Mouse (Mus musculus) erythroblast, embryonic 14.5 days (primary cell): ENCODE measurements at regions not wholly inside any gene's neighbourhood (a gene's known extent, or its start where the extent isn't known, plus 50 kb on each side); places are given as distances from the start of the nearest gene placed in this dataset.

Experiments used
- H3K27me3 ChIP-seq: 2 replicates; pipeline ENCODE4 v1.6.1; 2012; ENCODE audit warnings: inconsistent platforms; ENCODE audit not compliant: control insufficient read depth
- H3K36me3 ChIP-seq: 2 replicates; pipeline ENCODE4 v1.6.1; 2012; ENCODE audit warnings: mild to moderate bottlenecking, inconsistent platforms; ENCODE audit not compliant: control insufficient read depth
- H3K4me1 ChIP-seq: 2 replicates; pipeline ENCODE4 v1.6.1; 2012; ENCODE audit warnings: inconsistent platforms; ENCODE audit not compliant: control insufficient read depth
- H3K4me3 ChIP-seq: replicated peaks from 2 replicates; pipeline ENCODE3; 2012; ENCODE audit warnings: moderate library complexity, mild to moderate bottlenecking, inconsistent platforms
- H3K9me3 ChIP-seq: 2 replicates; pipeline ENCODE4 v1.6.1; 2012; ENCODE audit warnings: low read length, inconsistent platforms, mixed read lengths; ENCODE audit not compliant: control insufficient read depth
- GATA1 ChIP-seq: IDR thresholded peaks from 2 replicates; pipeline ENCODE4 v1.6.1; 2012; ENCODE audit warnings: low read length, inconsistent platforms, mixed read lengths
- TAL1 ChIP-seq: IDR thresholded peaks from 3 replicates; pipeline ENCODE4 v1.6.1; 2012; ENCODE audit warnings: low read length, inconsistent platforms, mixed read lengths

DNA sequence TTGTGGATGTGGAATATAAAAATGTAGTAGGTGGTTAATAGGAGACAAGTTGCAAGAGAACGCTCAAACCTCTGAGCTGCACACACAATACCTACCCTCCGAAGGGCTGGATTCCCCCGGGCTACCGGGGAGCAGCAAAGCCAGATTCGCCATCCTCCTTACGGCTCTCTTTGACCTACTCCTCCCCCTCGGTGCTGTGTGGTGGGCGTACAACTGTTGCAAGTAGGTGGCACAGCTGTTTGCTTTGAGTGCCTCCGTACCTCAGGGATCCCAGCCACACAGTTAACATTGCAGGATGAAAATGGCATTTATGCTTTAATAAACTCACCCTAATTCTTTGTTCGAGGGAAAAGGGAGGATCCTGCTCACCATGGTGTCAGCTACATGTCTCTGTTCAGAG, 321.6 kb upstream of the Tbc1d5 start:
- Histone ChIP-seq H3K9me3 (no peaks in the 10 kb centered on the region), H3K27me3 (no peaks in the 10 kb centered on the region), H3K36me3 (no peaks in the 10 kb centered on the region), H3K4me3 (no peak overlapping the region), H3K4me1 (no peaks in the 10 kb centered on the region)
- no peak for TF ChIP-seq GATA1
- no peak for TF ChIP-seq TAL1

DNA sequence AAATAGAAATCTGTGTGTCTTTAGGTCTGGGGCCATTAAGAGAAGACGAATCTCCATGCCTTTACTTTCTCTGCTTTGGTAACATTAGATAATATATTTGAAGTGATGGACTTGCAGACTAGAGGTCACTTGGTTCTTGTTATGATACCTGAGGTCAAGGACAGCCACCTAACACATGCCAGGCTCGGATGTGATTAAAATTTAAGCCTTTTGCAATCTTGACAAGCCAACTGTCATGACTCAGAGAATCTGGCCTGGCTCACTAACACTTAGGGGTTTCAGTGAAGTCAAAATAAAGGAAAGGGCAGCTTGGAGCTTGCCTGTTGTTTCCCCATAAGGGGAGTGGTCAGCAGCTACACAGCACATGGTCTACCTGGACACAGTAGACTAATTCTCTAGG, 320.4 kb upstream of the Tbc1d5 start:
- Histone ChIP-seq H3K4me1 (no peaks in the 10 kb centered on the region), H3K27me3 (no peaks in the 10 kb centered on the region), H3K36me3 (no peaks in the 10 kb centered on the region), H3K4me3 (no peak overlapping the region), H3K9me3 (no peaks in the 10 kb centered on the region)
- no peak for TF ChIP-seq GATA1
- no peak for TF ChIP-seq TAL1

DNA sequence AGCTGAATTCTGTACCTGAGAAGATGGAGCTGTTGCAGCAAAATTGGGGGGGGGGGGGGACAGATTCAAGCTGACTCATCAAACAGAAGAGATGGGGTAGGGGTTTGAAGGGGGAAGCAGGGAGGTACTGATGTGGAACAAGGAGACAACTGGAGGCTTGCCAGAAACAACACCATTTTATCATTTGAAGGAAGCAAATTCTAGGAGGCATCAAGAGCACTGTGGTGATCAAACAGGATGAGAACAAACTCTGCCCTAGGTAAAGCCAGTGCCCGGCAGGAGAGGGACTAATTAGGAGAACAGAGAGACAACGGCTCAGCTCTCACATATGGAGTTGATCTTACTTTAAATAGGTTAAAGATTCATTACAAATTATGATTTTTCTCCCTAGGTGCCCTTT, 315.9 kb upstream of the Tbc1d5 start:
- no peaks in the 10 kb centered on the region for H3K36me3 ChIP-seq
- H3K9me3 ChIP-seq: no peaks in the 10 kb centered on the region
- TF ChIP-seq TAL1 (no peak), GATA1 (no peak)
- no peaks in the 10 kb centered on the region for H3K27me3 ChIP-seq
- H3K4me3 ChIP-seq: no peak overlapping the region
- H3K4me1 ChIP-seq: no peaks in the 10 kb centered on the region

DNA sequence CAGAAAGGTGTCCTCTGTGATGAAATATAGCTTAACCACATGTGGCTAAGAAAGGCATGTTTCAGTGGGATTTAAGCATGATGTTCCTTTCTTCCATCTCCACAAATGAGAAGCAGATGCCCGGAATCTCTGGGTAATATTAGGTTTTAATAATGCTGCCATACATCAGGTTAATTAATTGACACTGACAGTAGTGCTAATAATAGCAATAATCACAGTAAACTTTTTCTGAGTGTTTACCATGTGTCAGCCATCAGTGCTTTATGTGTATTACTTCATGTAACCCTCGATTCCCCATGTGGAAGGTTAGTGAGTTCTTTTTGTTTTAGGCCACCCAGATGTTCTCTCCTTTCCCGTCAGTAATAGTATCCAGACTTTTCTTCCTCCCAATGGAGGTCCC, 310.2 kb upstream of the Tbc1d5 start:
- Histone ChIP-seq H3K9me3 (no peaks in the 10 kb centered on the region), H3K4me1 (no peaks in the 10 kb centered on the region), H3K27me3 (no peaks in the 10 kb centered on the region), H3K36me3 (no peaks in the 10 kb centered on the region), H3K4me3 (no peak overlapping the region)
- TF ChIP-seq TAL1 (no peak), GATA1 (no peak)

DNA sequence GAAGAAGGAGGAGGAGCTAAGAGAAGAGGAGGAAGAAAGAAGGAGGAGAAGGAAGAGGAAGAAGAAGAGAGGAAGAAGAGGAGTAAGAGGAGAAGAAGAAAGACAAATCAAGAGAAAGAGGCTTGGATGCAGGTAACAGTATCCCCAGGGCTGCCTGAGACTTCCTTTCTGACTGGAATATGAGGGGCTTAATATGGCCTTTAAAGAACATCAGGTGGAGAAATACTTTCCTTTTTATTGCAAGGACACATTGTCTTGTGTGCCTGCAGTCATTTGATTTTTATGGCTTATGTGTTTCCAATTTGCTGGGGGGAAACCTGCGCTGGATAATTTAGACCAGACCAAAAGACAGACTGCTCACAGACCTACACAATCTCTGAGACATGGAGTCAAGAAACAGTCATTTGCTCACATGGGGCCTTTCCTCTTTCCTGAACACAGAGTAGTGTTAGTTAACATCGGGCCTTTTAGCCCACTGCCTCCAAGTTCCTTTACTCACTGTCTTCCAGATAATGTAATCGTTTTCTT, 308.8 kb upstream of the Tbc1d5 start:
- no peaks in the 10 kb centered on the region for H3K36me3 ChIP-seq
- TF ChIP-seq GATA1: no peak
- no peak for TF ChIP-seq TAL1
- H3K9me3 ChIP-seq: no peaks in the 10 kb centered on the region
- no peak overlapping the region for H3K4me3 ChIP-seq
- H3K27me3 ChIP-seq: no peaks in the 10 kb centered on the region
- H3K4me1 ChIP-seq: no peaks in the 10 kb centered on the region

DNA sequence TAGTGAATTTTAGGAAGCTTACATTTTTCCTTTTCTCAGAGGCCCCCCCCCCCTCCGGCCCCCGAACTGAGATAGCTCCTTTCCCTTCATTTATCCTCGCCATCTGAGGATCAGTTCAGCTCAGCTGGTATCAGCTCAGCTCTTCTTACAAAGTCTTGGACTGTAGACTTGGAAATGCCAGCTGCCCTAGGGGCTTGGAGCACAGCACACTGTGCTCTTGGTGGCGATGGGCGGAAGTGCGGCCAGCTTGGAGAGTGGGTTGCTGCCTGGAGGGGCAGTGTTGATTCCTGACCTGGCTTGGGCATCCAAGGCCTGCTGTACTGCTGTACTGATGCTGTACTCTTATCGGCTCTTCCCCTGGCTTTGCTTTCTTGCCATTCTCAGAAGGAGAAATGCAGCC, 298.7 kb upstream of the Tbc1d5 start:
- Histone ChIP-seq H3K9me3 (no peaks in the 10 kb centered on the region), H3K27me3 (no peaks in the 10 kb centered on the region), H3K4me3 (no peak overlapping the region), H3K4me1 (no peaks in the 10 kb centered on the region), H3K36me3 (no peaks in the 10 kb centered on the region)
- TF ChIP-seq TAL1 (no peak), GATA1 (no peak)

DNA sequence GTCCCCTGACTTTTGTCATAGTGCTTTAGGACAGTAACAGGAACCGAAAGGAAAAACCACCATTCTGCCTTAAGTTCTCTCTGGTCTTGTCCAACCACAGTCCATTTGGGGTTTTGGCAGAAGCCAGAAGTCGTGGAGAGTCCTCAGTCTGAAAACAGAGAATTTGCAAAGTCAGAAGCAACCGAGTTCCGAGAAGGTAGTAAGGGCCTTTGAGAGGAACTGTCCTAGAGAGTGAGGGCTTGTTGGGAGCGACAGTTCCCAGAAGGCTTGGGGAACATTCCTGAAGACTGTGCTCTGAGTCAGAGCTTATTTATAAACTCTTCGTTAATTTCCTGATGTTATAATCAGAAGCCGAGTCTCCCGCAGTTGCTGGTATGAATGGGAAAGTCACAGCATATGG, 298.3 kb upstream of the Tbc1d5 start:
- Histone ChIP-seq H3K36me3 (no peaks in the 10 kb centered on the region), H3K27me3 (no peaks in the 10 kb centered on the region), H3K4me1 (no peaks in the 10 kb centered on the region), H3K9me3 (no peaks in the 10 kb centered on the region), H3K4me3 (no peak overlapping the region)
- TF ChIP-seq GATA1 (no peak), TAL1 (no peak)

DNA sequence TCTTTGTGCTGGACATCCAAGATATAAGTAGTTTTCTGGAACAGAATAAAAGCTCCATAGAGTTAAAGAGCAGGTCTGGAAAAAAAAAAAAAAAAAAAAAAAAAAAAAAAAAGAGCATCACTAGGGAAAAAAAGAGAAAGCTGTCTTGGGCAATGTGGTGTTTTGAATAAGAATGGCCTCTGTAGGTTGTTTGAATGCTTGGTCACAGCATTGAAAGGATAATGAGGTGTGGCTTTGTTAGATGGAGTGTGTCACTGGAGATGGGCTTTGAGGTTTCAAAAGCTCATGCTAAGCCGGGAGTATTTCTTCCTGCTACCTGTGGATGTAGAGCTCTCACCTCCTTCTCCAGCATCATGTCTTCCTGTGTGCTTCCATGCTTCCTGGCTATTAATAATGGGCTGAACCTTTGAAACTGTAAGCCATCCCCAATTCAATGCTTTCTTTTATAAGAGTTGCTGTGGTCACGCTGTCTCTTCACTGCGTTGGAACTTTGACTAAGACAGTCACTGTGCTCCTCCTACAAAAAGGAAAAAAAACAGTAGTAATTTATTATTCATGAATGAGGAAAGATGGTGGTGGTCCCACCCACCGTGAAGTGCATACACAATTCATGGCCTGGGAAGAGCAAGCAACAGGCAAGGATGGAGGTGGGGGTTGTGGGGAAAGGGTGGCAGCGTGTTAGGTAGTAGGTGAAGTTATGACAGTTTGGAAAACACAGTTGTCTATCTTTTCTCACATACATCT, 283.2 kb upstream of the Tbc1d5 start:
- no peak for TF ChIP-seq GATA1
- no peak for TF ChIP-seq TAL1
- H3K4me1 ChIP-seq: no peaks in the 10 kb centered on the region
- H3K4me3 ChIP-seq: no peak overlapping the region
- H3K36me3 ChIP-seq: no peaks in the 10 kb centered on the region
- H3K9me3 ChIP-seq: no peaks in the 10 kb centered on the region
- no peaks in the 10 kb centered on the region for H3K27me3 ChIP-seq

DNA sequence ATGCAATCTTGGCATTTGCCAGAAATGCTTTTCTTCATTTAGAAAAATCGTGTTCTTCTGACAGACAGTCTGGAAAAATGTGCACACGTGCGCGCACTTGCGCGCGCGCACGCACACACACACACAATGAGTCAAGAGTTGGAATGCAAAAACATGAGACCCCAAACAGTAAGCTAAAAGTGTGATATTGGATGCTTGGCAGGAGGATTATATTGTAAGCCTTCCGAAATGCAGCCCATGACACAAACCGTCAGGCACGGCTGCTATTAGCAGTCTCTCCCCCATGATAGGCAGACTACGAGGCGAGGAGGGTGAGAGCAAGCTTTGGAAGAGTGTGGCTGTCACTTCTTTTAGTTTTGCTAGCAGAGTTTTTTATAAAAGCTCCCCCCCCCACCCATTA, 282.1 kb upstream of the Tbc1d5 start:
- Histone ChIP-seq H3K4me3 (no peak overlapping the region), H3K4me1 (no peaks in the 10 kb centered on the region), H3K27me3 (no peaks in the 10 kb centered on the region), H3K9me3 (no peaks in the 10 kb centered on the region), H3K36me3 (no peaks in the 10 kb centered on the region)
- TF ChIP-seq GATA1 (no peak), TAL1 (no peak)

DNA sequence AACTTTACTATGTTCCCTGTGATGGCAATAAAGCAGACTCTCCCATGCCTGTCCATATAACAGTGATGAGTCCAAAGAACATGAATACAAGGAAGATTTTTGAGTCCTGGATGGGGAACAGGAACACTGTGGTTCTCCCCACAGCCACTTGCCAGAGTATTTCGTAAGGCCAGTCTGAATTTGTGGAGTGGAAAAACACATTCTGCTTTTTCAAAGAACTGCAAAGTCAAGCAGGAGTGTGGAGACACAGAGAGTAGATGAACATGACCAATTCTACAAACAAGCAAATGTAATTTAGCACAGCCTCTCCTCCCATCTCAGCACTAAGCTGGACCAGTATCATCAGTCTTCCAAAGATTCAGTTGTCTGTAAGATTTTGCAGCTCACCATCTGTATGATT, 280.0 kb upstream of the Tbc1d5 start:
- no peaks in the 10 kb centered on the region for H3K4me1 ChIP-seq
- H3K9me3 ChIP-seq: no peaks in the 10 kb centered on the region
- TF ChIP-seq TAL1: no peak
- H3K27me3 ChIP-seq: no peaks in the 10 kb centered on the region
- no peak overlapping the region for H3K4me3 ChIP-seq
- no peaks in the 10 kb centered on the region for H3K36me3 ChIP-seq
